Mouse (Mus musculus) lung, adult 2 months (tissue): Measurements from ENCODE around the gene 1600002K03Rik. TPM values are rescaled to one million over a fixed set of nuclear protein-coding genes. Genes with fewer than 3 reads are reported as not detected.

ENCODE experiments used
- DNase-seq: peaks from one replicate; pipeline ENCODE4 v3.0.0; 2022
- H3K4me1 ChIP-seq: fragments of 200-500 bp; 2 replicates; pipeline ENCODE4 v1.6.1; 2011; ENCODE audit warnings: low read length; ENCODE audit not compliant: control insufficient read depth, insufficient read depth
- H3K4me3 ChIP-seq: fragments of 200-500 bp; replicated peaks from 2 replicates; pipeline ENCODE3; 2011; ENCODE audit warnings: low read depth, mild to moderate bottlenecking, control low read depth, low read length; ENCODE audit errors: extremely low read depth
- CTCF ChIP-seq: fragments of 200-500 bp; IDR thresholded peaks from 2 replicates; pipeline ENCODE4 v1.5.1; 2011; ENCODE audit warnings: mild to moderate bottlenecking, low read length, control low read depth; ENCODE audit not compliant: insufficient read depth
- POLR2A ChIP-seq: fragments of 200-500 bp; IDR thresholded peaks from 2 replicates; pipeline ENCODE4 v1.6.1; 2011; ENCODE audit warnings: low read depth, mild to moderate bottlenecking, control low read depth, low read length, borderline replicate concordance; ENCODE audit errors: extremely low read depth
- WGBS: fragments of 180-500 bp; shearing (Covaris S2); methylation state at CpG from one replicate; pipeline ENCODE4 v1.1.7; 2018; 5-methylcytosine and 5-hydroxymethylcytosine counted together
- polyA plus RNA-seq: library from polyadenylated mRNA; depleted of rRNA; stranded (reverse); fragments of >200 nt; gene quantifications from 2 replicates; pipeline ENCODE4 v1.2.3, GENCODE M21; 2012

The 1600002K03Rik gene
- polyA plus RNA-seq, 1 experiment: 11.2 TPM

- no peak for TF ChIP-seq CTCF
- TF ChIP-seq POLR2A: no peak
- Histone ChIP-seq H3K4me3 (no peak overlapping the region), H3K4me1 (peaks cover 30% of the 10 kb centered on the region)
- WGBS: 64% methylated on average over 19 of the region's 19 CpGs
- DNase-seq: no peak
Observed at GRCm38 (mm10) chr10:80153713-80154112, 19.0 kb upstream of the 1600002K03Rik start.

DNA sequence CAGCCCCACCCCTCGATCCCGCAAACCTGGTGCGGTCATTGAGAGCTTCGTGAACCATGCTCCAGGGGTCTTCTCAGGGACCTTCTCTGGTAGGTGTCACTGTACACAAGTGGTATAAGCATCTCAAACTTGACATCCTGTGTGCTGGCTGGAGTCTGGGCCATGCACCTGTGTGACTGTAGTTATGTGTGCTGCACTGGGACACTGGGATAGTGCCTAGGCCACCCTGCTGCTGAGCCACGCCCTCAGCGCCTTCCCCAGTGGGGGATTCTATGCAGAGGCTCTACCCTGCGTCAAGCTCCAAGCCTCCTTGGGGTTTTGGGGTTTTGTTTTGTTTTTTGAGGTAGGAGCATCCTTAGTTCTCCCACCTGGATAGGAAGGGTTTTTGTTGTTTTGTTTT lies 18.4 kb upstream of the 1600002K03Rik start:
- Histone ChIP-seq H3K4me1 (peaks cover 37% of the 10 kb centered on the region), H3K4me3 (no peak overlapping the region)
- WGBS: 76% methylated on average over 7 of the region's 7 CpGs
- DNase-seq: no peak
- TF ChIP-seq POLR2A (no peak), CTCF (no peak)

- DNase-seq: no peak
- TF ChIP-seq CTCF (no peak), POLR2A (no peak)
- H3K4me3 ChIP-seq: no peak overlapping the region
- WGBS: 42% methylated on average over 1 of the region's 1 CpGs
- peaks cover 41% of the 10 kb centered on the region for H3K4me1 ChIP-seq
Observed at GRCm38 (mm10) chr10:80155277-80155676, 17.5 kb upstream of the 1600002K03Rik start.

DNA sequence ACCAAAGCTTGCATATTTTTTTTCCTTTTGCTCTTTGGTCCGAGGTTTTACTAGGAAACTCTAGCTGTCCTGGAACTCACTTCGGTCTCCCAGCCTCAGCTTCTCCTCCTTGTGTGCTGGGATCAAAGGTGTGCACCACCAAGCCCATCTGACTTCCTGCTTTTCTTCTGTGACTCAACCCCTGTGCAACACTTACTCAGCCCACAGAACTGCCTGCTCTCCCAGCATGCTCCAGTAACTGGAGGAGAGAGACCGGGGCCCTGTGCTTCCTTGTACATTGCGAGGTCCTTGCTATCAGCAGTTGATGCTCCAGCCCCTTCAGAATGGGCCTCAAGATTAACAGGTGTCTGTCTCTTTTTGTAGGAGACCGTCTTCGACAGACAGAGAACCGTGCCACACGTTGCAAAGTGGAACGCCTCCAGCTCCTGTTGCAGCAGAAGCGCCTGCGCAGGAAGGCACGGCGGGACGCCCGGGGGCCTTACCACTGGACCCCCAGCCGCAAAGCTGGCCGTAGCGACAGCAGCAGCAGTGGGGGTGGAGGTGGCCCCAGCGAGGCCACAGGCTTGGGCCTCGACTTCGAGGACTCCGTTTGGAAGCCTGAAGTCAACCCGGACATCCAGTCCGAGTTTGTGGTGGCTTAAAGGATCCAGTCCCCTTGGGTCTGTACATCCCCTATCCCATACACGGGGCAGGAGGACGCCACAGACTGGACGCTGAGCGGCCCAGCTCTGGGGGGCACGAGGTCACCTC lies 16.6 kb upstream of the 1600002K03Rik start:
- peaks cover 47% of the 10 kb centered on the region for H3K4me1 ChIP-seq

DNA sequence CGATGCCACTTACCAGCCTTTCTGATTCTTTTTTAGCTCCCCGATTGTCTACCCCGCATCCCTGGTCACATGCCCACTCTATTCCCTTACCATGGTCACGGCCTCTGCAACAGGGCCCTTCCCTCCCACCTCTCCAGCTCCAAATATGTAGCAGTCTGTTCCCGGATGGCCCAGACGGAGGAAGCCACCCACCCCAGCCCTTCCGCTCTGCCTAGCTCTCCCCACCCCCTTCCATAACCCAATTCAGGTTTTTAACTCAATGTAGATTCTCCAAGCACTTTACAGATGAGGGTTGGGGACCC lies 16.0 kb upstream of the 1600002K03Rik start:
- WGBS: 31% methylated on average over 7 of the region's 7 CpGs
- TF ChIP-seq CTCF: no peak
- no peak for TF ChIP-seq POLR2A
- peaks cover 51% of the 10 kb centered on the region for H3K4me1 ChIP-seq
- H3K4me3 ChIP-seq: no peak overlapping the region
- no peak for DNase-seq

More for the DNA sequence above, 16.6 kb upstream of the 1600002K03Rik start:
- H3K4me3 ChIP-seq: no peak overlapping the region
- DNase-seq: no peak
- WGBS: 55% methylated on average over 29 of the region's 29 CpGs
- TF ChIP-seq CTCF (no peak), POLR2A (no peak)

DNA sequence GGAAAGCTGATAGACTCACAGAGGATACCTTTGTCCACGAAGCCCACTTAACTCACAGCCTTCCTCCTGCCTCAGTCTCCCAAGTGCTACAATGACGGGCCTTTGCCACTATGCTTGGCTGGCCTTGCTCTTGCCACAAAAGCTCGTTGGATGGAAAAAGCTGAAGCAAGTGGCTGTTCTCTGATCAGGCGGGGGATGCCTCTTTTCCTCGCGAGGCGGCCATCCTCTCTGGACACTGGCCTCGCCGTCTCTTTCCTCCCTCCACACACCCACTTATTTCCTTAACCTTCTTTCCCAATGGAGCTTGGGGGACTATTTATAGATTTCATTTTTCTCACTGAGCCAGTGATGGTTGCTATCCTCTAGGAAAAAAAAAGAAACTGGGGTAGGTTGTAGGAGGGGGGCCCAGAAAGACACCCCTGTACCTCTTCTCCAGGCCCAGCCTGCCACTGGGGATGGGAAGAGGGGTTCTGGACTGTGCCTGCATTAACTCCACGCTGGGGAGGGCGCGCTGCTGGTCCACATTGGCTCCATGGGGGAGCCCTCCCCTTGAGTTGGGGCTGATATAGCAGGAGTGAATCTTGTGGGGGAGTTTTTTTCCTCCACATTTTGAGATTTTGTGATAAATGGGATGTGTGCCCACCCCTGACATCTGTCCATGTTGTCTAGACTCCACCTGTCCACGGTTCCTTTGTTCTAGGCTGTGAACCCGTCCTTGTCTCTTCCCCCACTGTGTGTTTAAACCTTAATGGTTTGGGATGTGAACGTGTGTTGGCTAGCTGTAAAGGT lies 15.4 kb upstream of the 1600002K03Rik start:
- no peak overlapping the region for H3K4me3 ChIP-seq
- no peak for DNase-seq
- H3K4me1 ChIP-seq: peaks cover 50% of the 10 kb centered on the region
- 39% methylated on average over 15 of the region's 15 CpGs for WGBS
- TF ChIP-seq CTCF: no peak
- TF ChIP-seq POLR2A: no peak

DNA sequence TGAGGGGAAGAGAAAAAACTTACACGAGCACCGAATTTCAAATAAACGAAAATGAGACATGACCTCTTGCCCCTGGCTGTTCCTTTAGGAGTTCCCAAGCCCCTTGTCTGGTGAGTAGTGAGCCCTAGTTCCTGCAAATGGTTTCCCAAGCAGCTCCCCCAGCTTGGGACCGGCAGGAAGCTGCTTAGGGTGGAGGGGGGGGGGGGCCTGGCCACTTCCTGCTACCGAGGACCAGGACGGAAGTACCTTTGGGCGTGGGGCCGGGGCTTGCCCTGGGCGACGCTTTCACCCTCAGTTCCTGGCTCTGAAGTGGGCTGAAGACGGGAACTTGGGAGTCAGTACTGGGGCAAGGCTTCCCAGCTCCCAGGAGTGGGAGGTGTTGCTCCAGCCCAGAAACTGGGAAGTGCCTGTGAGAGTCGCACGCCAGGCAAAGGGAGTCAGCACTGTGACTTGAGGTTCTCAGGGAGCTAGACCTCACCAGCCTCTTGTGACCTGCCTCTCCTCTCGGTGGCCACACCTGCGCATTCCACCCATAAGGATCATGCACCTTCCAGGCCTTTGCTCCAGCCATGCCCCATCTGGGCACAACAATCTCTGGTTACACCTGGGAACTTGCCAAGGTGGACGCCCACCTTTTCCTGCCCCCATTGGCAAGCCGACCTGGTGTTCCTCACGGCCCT lies 14.3 kb upstream of the 1600002K03Rik start:
- WGBS: 4% methylated on average over 18 of the region's 18 CpGs
- TF ChIP-seq CTCF: no peak
- peak; percentile 85; the same call in 1 of the 2 replicates for TF ChIP-seq POLR2A
- Histone ChIP-seq H3K4me3 (peak overlapping the region; percentile 0), H3K4me1 (peaks cover 42% of the 10 kb centered on the region)
- peak; percentile 80 for DNase-seq

GRCm38 (mm10) chr10:80159021-80159560 lies 13.7 kb upstream of the 1600002K03Rik start:
- H3K4me1 ChIP-seq: peaks cover 44% of the 10 kb centered on the region

DNA sequence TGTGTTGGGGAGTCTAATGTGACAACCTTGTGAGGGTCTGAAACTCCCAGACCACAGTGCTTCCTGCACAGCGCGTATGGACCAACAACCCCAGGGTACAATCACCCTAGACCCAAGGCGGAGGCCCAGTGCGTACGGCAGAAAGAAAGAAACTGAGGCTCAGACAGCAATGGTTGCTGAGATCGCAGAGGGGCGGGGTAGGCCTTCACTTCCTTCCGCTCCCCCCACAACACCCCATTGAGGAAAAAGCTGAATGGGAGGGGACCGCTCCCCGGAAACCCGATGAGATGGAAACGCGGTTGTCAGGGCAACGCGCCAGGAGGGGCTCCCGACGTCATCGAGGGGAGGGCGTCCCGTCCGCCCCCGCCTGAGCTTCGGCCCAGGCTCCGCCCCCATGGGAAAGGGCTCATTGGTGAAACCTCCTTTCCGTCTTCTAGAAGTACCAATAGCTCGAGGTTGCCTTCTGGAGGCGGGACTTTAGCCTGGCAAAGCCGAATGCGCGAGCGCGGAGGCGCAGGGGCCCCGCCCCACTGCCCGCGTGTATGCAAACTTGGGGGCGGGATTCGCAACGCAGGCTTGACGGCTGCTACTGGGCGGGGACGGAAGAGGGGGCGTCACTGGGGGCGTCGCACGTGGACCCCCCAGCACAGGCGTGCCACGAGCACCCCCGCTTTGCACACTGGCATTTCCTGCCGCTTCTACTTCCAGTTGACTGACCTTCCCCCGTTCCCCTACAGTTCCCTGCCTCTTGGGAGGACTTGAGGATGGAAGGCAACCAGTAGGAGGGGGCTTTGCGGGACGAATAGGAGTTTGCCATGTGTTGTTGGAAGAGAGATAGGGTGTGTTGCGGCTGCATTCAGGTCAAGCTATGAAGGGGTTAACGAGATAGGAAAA lies 12.9 kb upstream of the 1600002K03Rik start:
- under 1% methylated on average over 55 of the region's 55 CpGs for WGBS
- Histone ChIP-seq H3K4me1 (peaks cover 42% of the 10 kb centered on the region), H3K4me3 (peak overlapping the region; percentile 60)
- TF ChIP-seq CTCF (no peak), POLR2A (peak; percentile 64; the same call in 1 of the 2 replicates)
- peak; percentile 98 for DNase-seq

More at GRCm38 (mm10) chr10:80159021-80159560, 13.7 kb upstream of the 1600002K03Rik start:
- DNase-seq: no peak
- H3K4me3 ChIP-seq: peak overlapping the region; percentile 60
- TF ChIP-seq CTCF (no peak), POLR2A (no peak)
- WGBS: 4% methylated on average over 12 of the region's 12 CpGs
